Mouse (Mus musculus): ENCODE data around the gene Arid3a. TPM values are rescaled to one million over a fixed set of nuclear protein-coding genes. Genes with fewer than 3 reads are reported as not detected.

Gene Arid3a
- polyA plus RNA-seq, 1 experiment from 2014 or later, result 2.8 TPM

DNA sequence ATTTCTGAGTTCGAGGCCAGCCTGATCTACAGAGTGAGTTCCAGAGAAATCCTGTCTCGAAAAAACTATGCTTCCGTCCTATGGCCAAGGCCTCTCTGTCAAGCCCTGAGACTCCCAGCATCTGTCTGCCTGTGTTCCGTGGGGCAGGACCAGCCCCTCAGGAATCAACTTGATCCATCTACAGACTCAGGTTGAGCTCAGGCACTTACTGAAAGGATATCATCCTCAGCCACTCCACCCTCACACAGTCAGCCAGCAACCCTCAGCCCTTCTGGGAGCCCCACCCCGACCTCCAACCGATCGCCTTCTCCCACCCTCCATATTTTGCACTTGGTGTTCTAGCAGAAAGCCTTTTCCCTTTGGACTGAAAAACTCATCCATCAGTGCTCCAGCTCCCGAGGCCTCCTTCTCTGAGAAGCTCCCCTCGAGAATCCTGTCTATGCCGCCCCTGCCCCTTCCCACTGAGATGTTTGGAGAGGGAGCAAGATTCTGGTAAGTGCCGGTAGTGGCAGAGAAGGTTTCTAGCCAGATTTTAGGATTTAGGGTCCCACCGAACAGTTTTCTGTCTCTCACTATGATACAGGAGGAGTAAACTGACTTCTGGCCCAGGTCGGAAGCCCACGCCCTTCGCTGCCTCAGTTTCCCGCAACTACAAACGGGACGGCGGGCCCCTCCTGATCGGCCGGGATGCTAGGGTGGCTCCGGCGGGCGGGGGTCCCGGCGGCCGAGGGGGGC lies 61.1 kb downstream of the Arid3a start:
- Histone ChIP-seq H3K36me3 (ENCODE audit: control insufficient read depth, insufficient read depth, low read length) (peaks cover 24% of the 10 kb centered on the region), H3K27me3 (ENCODE audit: control insufficient read depth, insufficient read depth, low read length) (no peaks in the 10 kb centered on the region), H3K4me3 (ENCODE audit: control insufficient read depth in 1 of 2, insufficient read depth in 1 of 2, low read depth in 1 of 2, low read length in 2 of 2) (peak overlapping the region; percentile 72 to 80), H3K4me1 (ENCODE audit: control insufficient read depth in 2 of 2, insufficient read depth in 2 of 2, low read length in 2 of 2) (peaks cover 34 to 47% of the 10 kb centered on the region in 2 experiments), H3K9ac (ENCODE audit: low read length) (peak overlapping the region; percentile 90), H3K27ac (replicated peaks in 1 of 2; ENCODE audit: control insufficient read depth in 1 of 2, insufficient read depth in 1 of 2, low read depth in 2 of 2, low read length in 2 of 2) (peak overlapping the region; percentile 83 to 97), H3K9me3 (ENCODE audit: control insufficient read depth, low read length) (no peaks in the 10 kb centered on the region; the same call in 1 of the 2 replicates), H3K4me2 (ENCODE audit: low read length) (peak overlapping the region; percentile 95)
- WGBS, result 8% methylated on average over 27 of the region's 27 CpGs
- ATAC-seq (ENCODE audit: insufficient number of reproducible peaks, insufficient read depth, low FRiP score, low read depth), result no peak

DNA sequence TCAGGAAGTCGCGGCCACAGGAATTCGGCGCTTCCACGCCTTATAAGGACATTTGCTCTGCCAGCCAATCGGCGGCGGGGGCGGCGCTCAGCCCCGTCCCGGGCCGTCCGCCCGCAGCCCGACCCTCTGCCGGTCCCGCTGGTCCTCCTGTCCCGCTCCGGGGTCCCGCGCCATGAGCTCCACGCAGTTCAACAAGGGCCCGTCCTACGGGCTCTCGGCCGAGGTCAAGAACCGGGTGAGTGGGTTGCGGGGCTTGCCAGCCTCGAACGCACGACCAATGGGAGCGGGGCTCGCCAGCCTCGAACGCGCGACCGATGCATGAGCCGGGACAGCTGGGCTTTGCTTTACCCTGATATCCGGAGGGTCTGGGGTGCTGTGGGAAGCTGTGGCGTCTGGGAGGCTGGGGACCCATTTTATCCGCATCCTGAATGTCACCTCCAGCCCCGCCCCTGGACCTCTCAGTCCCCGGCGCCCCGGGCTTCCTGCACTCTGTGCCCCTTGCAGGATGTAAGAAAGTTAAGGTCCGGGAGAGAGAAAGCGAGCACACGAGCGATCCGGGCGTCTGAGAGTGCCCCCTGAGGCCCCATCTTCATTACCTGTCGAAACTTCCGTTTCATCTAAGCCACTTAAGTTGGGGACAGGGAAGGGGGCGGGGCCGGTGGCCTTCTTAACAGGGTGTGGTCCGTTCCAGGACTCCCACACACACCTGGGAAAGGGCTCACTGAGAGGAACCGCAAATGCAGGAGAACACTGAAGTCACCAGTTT lies 61.8 kb downstream of the Arid3a start, which contains the start of gene Cnn2:
Cnn2 (plus strand) TSS at position 79 of the 766 bp plus-strand sequence.
- peak; percentile 19; the same call in 1 of the 2 replicates for ATAC-seq (ENCODE audit: insufficient number of reproducible peaks, insufficient read depth, low FRiP score, low read depth)

DNA sequence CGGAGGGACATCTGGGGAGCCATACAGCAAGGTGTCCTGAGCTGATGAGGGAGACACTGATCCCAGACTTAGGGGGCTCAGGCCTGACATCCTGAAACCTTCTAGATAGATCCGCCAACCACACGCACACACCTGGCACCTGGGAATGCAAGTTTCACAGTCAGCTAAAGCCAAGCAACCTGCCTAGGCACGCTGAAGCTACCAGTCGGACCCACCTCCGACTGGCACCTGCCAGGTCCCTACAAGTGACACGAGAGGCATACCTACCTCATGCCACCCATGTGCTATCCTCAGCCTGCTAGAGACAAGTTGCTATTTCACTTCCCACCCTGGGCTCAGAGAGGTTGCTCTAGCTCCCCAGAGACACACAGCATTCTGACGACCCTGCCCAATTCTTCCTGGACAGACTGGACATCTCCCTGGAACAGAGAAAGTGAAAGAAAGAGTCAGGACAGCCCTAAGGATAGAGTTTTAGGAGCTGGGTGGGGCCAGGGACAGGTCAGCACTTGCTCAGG lies 62.5 kb downstream of the Arid3a start:
- H3K9ac ChIP-seq (ENCODE audit: low read length), result peak overlapping the region; percentile 90
- no peaks in the 10 kb centered on the region for H3K27me3 ChIP-seq (ENCODE audit: control insufficient read depth, insufficient read depth, low read length)
- peak overlapping the region; percentile 2 to 97; a peak in 3 of 4 replicates for H3K27ac ChIP-seq (replicated peaks in 1 of 2; ENCODE audit: control insufficient read depth in 1 of 2, insufficient read depth in 1 of 2, low read depth in 2 of 2, low read length in 2 of 2)
- peaks cover 27 to 40% of the 10 kb centered on the region in 2 experiments for H3K4me1 ChIP-seq (ENCODE audit: control insufficient read depth in 2 of 2, insufficient read depth in 2 of 2, low read length in 2 of 2)
- ATAC-seq (ENCODE audit: insufficient number of reproducible peaks, insufficient read depth, low FRiP score, low read depth), result no peak
- H3K9me3 ChIP-seq (ENCODE audit: control insufficient read depth, low read length), result no peaks in the 10 kb centered on the region; the same call in 1 of the 2 replicates
- peak overlapping the region; percentile 72 to 80 for H3K4me3 ChIP-seq (ENCODE audit: control insufficient read depth in 1 of 2, insufficient read depth in 1 of 2, low read depth in 1 of 2, low read length in 2 of 2)
- peak overlapping the region; percentile 95 for H3K4me2 ChIP-seq (ENCODE audit: low read length)
- H3K36me3 ChIP-seq (ENCODE audit: control insufficient read depth, insufficient read depth, low read length), result peaks cover 37% of the 10 kb centered on the region
- 25% methylated on average over 8 of the region's 8 CpGs for WGBS

More for the DNA sequence above, 61.8 kb downstream of the Arid3a start, which contains the start of gene Cnn2:
- Histone ChIP-seq H3K27ac (replicated peaks in 1 of 2; ENCODE audit: control insufficient read depth in 1 of 2, insufficient read depth in 1 of 2, low read depth in 2 of 2, low read length in 2 of 2) (peak within 1 kb of the TSS; percentile 83 to 97), H3K9me3 (ENCODE audit: control insufficient read depth, low read length) (no peaks in the 10 kb centered on the region; the same call in 1 of the 2 replicates), H3K4me3 (ENCODE audit: control insufficient read depth in 1 of 2, insufficient read depth in 1 of 2, low read depth in 1 of 2, low read length in 2 of 2) (peak within 1 kb of the TSS; percentile 72 to 80), H3K4me1 (ENCODE audit: control insufficient read depth in 2 of 2, insufficient read depth in 2 of 2, low read length in 2 of 2) (peaks cover 27 to 40% of the 10 kb centered on the region in 2 experiments), H3K4me2 (ENCODE audit: low read length) (peak within 1 kb of the TSS; percentile 95), H3K27me3 (ENCODE audit: control insufficient read depth, insufficient read depth, low read length) (no peaks in the 10 kb centered on the region), H3K36me3 (ENCODE audit: control insufficient read depth, insufficient read depth, low read length) (peaks cover 31% of the 10 kb centered on the region), H3K9ac (ENCODE audit: low read length) (peak within 1 kb of the TSS; percentile 90)
- under 1% methylated on average over 59 of the region's 59 CpGs for WGBS

DNA sequence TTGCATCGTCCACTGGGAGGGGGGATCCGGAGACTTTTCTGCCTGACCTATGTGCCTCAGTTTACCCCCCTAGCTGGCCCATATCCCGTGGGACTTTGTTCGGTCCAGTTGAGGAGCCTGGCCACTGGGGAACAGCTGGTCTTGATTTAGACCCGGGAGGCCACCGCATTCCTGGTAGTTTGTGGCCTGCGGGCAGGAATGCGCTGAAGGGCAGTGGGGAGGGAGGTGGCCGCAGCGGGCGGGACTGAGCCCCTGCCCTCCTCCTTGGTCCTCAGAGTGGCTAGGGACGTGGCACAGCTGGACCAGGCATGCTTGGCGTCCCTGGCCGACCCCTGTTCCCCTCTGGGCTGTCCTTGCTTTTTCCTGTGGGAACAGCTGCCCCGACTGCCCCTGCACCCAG lies 63.0 kb downstream of the Arid3a start:
- Histone ChIP-seq H3K27ac (replicated peaks in 1 of 2; ENCODE audit: control insufficient read depth in 1 of 2, insufficient read depth in 1 of 2, low read depth in 2 of 2, low read length in 2 of 2) (peak overlapping the region; percentile 14 to 63; a peak in 3 of 4 replicates), H3K4me3 (ENCODE audit: control insufficient read depth in 1 of 2, insufficient read depth in 1 of 2, low read depth in 1 of 2, low read length in 2 of 2) (peak overlapping the region; percentile 72 to 80), H3K4me1 (ENCODE audit: control insufficient read depth in 2 of 2, insufficient read depth in 2 of 2, low read length in 2 of 2) (peaks cover 27 to 40% of the 10 kb centered on the region in 2 experiments), H3K9ac (ENCODE audit: low read length) (peak overlapping the region; percentile 90), H3K27me3 (ENCODE audit: control insufficient read depth, insufficient read depth, low read length) (no peaks in the 10 kb centered on the region), H3K4me2 (ENCODE audit: low read length) (peak overlapping the region; percentile 95), H3K9me3 (ENCODE audit: control insufficient read depth, low read length) (no peaks in the 10 kb centered on the region; the same call in 1 of the 2 replicates), H3K36me3 (ENCODE audit: control insufficient read depth, insufficient read depth, low read length) (peaks cover 43% of the 10 kb centered on the region)
- no peak for ATAC-seq (ENCODE audit: insufficient number of reproducible peaks, insufficient read depth, low FRiP score, low read depth)
- WGBS, result 8% methylated on average over 15 of the region's 15 CpGs

DNA sequence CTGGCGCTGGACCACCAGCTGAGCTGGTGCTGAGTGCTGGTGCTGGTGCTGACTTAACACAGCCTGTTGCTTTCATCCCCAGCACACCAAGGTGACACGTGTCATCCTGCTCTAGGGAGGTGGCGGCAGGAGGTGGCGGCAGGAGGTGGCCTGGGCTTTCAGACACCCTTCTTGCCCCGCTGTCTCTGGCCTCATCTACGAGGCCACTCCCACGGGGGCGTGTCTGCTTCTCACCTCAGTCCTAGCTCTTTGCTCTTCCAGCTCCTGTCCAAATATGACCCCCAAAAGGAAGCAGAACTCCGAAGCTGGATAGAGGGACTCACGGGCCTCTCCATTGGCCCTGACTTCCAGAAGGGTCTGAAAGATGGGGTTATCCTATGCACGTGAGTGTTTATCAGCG lies 64.3 kb downstream of the Arid3a start:
- H3K27me3 ChIP-seq (ENCODE audit: control insufficient read depth, insufficient read depth, low read length), result no peaks in the 10 kb centered on the region
- no peak overlapping the region for H3K4me3 ChIP-seq (ENCODE audit: control insufficient read depth in 1 of 2, insufficient read depth in 1 of 2, low read depth in 1 of 2, low read length in 2 of 2)
- 71% methylated on average over 12 of the region's 12 CpGs for WGBS
- peaks cover 24 to 35% of the 10 kb centered on the region in 2 experiments for H3K4me1 ChIP-seq (ENCODE audit: control insufficient read depth in 2 of 2, insufficient read depth in 2 of 2, low read length in 2 of 2)
- peak overlapping the region; percentile 25; the same call in 1 of the 2 replicates for H3K4me2 ChIP-seq (ENCODE audit: low read length)
- peaks cover 49% of the 10 kb centered on the region for H3K36me3 ChIP-seq (ENCODE audit: control insufficient read depth, insufficient read depth, low read length)
- no peaks in the 10 kb centered on the region; the same call in 1 of the 2 replicates for H3K9me3 ChIP-seq (ENCODE audit: control insufficient read depth, low read length)
- ATAC-seq (ENCODE audit: insufficient number of reproducible peaks, insufficient read depth, low FRiP score, low read depth), result no peak
- H3K9ac ChIP-seq (ENCODE audit: low read length), result no peak overlapping the region
- no peak overlapping the region for H3K27ac ChIP-seq (replicated peaks in 1 of 2; ENCODE audit: control insufficient read depth in 1 of 2, insufficient read depth in 1 of 2, low read depth in 2 of 2, low read length in 2 of 2)

DNA sequence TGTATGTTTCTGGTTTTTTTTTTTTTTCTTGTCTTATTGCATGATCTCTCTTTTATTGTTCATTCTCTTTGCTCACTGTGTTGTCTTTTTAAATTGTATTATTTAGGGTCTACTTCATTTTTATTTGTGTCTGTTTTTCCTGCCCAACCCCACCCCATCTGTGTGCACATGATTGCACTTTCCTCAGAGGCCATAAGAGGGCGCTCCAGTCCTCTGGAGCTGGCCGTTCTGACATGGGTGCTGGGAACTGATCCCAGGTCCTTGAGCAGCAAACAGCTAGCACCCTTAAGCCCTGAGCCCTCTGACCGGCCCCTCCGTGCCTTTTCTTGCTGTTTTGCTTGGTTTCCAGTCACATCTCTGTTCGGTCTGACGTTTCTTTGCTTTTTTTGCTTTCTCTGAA lies 64.7 kb downstream of the Arid3a start:
- Histone ChIP-seq H3K4me3 (ENCODE audit: control insufficient read depth in 1 of 2, insufficient read depth in 1 of 2, low read depth in 1 of 2, low read length in 2 of 2) (no peak overlapping the region), H3K4me2 (ENCODE audit: low read length) (no peak overlapping the region), H3K9ac (ENCODE audit: low read length) (no peak overlapping the region)

DNA sequence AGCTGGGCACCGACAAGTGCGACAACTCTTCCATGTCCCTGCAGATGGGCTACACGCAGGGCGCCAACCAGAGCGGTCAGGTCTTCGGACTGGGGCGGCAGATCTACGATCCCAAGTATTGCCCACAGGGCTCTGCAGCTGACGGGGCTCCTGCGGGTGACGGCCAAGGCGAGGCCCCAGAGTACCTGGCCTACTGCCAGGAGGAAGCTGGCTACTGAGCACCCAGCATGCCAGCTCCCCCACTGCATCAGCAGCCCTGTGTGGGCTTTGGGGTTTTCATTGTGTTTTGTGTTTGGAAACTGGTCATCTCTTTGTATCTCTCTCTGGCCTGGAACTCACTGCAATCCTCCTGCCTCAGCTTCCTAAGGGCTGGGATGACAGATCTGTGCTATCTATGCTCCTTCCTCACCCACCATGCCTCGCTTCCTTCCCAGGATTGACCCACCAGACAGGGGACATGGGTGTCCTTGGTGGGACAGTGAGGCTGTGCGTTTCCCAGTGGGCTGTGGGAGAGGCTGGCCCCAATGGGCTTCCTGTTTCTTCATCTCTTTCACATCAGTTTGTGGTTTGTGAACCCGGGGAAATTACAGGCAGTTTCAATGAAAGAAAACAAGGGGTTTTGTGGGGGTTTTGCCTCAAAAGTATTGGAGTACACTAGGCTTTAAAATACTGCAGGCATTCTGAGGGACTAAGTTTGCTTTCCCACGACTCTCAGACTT lies 67.7 kb downstream of the Arid3a start:
- no peaks in the 10 kb centered on the region for H3K27me3 ChIP-seq (ENCODE audit: control insufficient read depth, insufficient read depth, low read length)
- peaks cover 18% of the 10 kb centered on the region in 2 experiments for H3K4me1 ChIP-seq (ENCODE audit: control insufficient read depth in 2 of 2, insufficient read depth in 2 of 2, low read length in 2 of 2)
- peaks cover 49% of the 10 kb centered on the region for H3K36me3 ChIP-seq (ENCODE audit: control insufficient read depth, insufficient read depth, low read length)
- 79% methylated on average over 16 of the region's 16 CpGs for WGBS
- no peak overlapping the region for H3K27ac ChIP-seq (replicated peaks in 1 of 2; ENCODE audit: control insufficient read depth in 1 of 2, insufficient read depth in 1 of 2, low read depth in 2 of 2, low read length in 2 of 2)
- no peak overlapping the region for H3K4me3 ChIP-seq (ENCODE audit: control insufficient read depth in 1 of 2, insufficient read depth in 1 of 2, low read depth in 1 of 2, low read length in 2 of 2)
- ATAC-seq (ENCODE audit: insufficient number of reproducible peaks, insufficient read depth, low FRiP score, low read depth), result no peak
- no peak overlapping the region for H3K9ac ChIP-seq (ENCODE audit: low read length)
- H3K9me3 ChIP-seq (ENCODE audit: control insufficient read depth, low read length), result no peaks in the 10 kb centered on the region; the same call in 1 of the 2 replicates
- H3K4me2 ChIP-seq (ENCODE audit: low read length), result no peak overlapping the region

More for the DNA sequence above, 64.7 kb downstream of the Arid3a start:
- no peaks in the 10 kb centered on the region; the same call in 1 of the 2 replicates for H3K9me3 ChIP-seq (ENCODE audit: control insufficient read depth, low read length)
- H3K36me3 ChIP-seq (ENCODE audit: control insufficient read depth, insufficient read depth, low read length), result peaks cover 49% of the 10 kb centered on the region
- H3K27me3 ChIP-seq (ENCODE audit: control insufficient read depth, insufficient read depth, low read length), result no peaks in the 10 kb centered on the region
- 88% methylated on average over 6 of the region's 6 CpGs for WGBS
- H3K27ac ChIP-seq (replicated peaks in 1 of 2; ENCODE audit: control insufficient read depth in 1 of 2, insufficient read depth in 1 of 2, low read depth in 2 of 2, low read length in 2 of 2), result no peak overlapping the region
- ATAC-seq (ENCODE audit: insufficient number of reproducible peaks, insufficient read depth, low FRiP score, low read depth), result no peak
- peaks cover 21 to 30% of the 10 kb centered on the region in 2 experiments for H3K4me1 ChIP-seq (ENCODE audit: control insufficient read depth in 2 of 2, insufficient read depth in 2 of 2, low read length in 2 of 2)
